Mouse (Mus musculus): ENCODE results near the gene Dlx3.

The Dlx3 gene

GRCm38 (mm10) chr11:95125366-95125948 is 5.5 kb downstream of the Dlx3 start:
- DNase-seq (ENCODE audit: low read depth) = no peak

DNA sequence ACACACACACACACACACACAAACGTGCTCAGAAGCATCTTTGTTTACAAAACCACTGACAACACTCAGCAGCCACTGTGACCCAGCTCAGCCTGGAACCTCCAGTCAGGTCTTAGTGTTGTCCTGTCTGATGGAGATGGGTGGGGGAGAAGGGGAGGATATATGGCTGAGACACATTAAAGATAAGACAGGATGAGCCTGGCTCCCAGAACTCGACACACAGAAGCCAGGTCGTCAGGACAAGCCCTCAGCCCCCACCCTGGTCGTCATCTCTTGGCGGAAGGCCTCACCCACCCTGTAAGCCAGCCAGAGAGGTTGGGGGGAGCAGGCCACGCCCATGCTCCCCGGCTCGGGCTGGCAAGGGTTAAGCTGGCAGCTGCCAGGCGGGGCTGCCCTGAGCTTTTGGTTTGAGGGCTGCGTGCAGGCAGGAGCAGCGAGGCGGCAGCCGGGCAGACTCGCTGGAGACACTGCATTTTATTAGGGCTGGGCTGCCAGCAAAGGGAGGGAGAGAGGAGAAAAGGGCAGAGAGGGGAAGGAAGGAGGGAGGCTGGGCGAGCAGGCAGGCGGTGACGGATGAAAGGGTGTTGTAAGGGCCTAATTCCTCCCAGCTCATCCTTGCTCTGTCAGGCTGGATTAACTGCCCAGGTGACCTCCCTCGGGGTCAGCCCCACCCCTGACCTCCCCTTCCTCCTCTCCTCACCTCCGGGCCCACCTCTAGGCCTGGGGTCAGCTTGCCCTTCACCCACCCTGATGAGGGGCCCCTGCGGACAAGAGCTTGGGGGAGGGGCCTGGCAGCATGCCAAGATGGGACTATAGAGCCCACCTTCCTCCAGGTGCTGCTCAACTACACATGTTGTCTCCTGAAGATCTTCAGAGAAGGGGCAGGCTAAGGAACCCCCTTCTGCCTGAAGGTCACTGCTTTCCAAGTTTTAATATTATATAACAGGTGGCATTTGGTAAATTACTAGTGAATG is 6.6 kb downstream of the Dlx3 start:
- no peak for DNase-seq (ENCODE audit: low read depth)

DNA sequence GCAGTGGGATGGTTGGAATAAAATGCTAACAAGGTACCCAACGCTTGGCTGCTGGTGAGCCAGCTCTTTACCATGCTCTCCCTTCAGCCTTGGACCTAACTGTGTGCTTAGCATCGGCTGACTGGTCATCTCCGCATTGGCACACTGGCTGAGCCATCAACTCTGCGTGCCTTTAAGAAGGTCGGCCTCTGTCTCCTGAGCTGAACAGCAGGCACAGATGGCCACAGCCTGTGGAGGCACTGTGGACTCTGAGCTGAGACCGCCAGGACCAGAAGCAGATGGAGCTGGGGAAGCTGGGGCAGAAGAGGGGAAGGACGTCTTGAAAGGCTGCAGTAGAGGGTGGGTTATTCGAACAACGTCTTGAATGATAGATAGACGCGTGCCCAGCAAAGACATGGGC is 8.4 kb downstream of the Dlx3 start:
- no peak for DNase-seq (ENCODE audit: low read depth)

GRCm38 (mm10) chr11:95130668-95131252 is 10.8 kb downstream of the Dlx3 start:
- no peak for DNase-seq (ENCODE audit: low read depth)

- DNase-seq (ENCODE audit: low read depth) = no peak
Measured at GRCm38 (mm10) chr11:95133321-95133720, 13.4 kb downstream of the Dlx3 start.

DNA sequence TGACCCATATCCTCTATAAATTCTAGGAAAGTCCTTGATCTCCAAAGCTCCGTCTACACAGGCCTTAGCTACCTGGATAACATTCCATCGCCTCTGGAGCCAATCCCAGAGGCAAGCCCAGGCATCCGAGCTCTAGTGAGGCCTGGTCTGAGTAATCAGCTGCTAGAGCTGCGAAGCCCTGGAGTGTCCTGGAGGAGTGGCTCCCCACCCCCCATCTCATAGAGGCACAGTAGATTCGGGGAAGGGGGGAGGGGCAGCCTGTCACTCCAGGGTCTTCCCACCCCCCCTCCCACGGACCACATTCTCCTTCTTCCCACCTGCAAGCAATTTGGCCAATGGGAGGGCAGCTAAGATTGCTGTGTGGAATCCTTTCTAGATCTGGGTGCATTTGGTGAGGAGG is 17.4 kb downstream of the Dlx3 start:
- no peak for DNase-seq (ENCODE audit: low read depth)

DNA sequence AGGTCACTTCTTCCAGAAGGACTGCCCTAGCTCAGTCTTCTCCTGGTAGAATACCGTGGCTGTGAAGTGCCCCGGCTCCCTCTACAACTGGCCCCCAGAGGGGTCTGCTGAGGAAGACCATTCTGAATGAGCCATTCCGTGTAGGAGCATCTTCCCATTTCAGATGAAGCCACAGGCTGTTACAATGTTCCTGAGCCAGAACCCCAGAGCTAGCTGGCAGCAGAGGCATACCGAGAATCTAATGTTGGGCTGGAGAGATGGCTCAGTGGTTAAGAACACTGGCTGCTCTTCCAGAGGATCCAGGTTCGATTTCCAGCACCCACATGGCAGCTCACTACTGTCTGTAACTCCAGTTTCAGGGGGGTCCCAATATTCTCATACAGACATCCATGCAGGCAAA is 20.0 kb downstream of the Dlx3 start:
- no peak for DNase-seq (ENCODE audit: low read depth)

DNA sequence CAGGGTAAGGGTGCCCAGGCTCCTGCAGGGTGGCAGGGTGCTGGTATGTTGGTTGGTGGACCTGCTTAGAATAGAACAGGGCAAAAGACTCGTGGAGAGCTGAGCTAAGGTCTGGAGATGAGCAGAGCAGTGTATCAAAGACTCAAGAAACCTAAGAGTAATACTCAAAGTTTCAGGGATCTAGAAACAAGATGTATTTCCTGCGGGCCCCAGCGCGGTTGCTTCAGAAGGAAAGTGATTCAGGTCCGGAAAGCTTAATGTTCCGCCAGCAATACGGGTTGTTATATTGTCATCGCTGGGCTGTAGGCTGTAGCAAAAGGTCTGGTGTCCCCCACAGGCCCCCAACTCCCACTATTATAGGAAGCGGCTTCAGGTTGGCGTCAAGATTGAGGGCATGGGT is 22.3 kb downstream of the Dlx3 start:
- DNase-seq (ENCODE audit: low read depth) = no peak

GRCm38 (mm10) chr11:95142980-95143575 is 23.2 kb downstream of the Dlx3 start:
- DNase-seq (ENCODE audit: low read depth) = no peak

- no peak for DNase-seq (ENCODE audit: low read depth)
Measured at GRCm38 (mm10) chr11:95143663-95144062, 23.7 kb downstream of the Dlx3 start.

DNA sequence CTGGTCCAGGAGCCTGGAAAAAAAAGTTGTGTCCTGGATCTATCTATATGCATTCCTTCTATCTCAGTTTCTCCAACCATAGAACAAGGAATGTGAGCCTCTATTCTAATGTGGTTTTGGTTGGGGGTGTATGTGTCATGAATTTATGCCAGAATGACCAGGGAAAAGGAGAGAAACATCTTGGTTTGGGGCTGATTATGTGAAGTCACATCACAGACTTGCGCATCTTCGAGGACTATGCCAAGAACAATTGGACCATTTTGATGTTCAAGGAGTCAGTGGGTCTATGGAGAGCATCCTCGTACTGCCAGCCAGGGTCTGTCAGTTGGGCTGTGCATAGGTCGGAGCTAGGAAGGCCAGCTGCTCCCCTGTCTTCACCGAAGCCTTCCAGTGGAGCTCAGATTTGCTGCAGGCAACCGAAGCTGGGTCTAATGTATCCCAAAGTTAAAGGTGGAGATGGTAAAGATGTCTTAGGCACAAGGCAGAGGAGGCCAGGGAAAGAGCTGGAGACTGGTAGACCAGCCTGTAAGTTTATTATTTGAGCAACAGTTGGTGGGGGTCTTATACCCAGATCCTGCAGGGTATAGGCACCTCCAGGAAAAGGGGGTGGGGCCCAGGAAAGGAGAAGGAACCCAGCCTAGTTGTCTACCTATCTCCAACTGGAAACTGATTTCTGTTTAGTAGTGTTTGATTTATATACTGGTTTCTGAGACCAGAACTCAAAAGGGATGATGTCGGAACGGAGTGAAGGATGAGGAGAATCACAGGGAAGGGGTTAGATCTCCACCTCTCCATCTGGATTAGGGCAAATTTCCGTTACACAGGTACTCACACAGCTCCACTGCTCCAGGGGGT is 24.4 kb downstream of the Dlx3 start:
- no peak for DNase-seq (ENCODE audit: low read depth)

- DNase-seq (ENCODE audit: low read depth) = no peak
Measured at GRCm38 (mm10) chr11:95144946-95145483, 25.1 kb downstream of the Dlx3 start.

DNA sequence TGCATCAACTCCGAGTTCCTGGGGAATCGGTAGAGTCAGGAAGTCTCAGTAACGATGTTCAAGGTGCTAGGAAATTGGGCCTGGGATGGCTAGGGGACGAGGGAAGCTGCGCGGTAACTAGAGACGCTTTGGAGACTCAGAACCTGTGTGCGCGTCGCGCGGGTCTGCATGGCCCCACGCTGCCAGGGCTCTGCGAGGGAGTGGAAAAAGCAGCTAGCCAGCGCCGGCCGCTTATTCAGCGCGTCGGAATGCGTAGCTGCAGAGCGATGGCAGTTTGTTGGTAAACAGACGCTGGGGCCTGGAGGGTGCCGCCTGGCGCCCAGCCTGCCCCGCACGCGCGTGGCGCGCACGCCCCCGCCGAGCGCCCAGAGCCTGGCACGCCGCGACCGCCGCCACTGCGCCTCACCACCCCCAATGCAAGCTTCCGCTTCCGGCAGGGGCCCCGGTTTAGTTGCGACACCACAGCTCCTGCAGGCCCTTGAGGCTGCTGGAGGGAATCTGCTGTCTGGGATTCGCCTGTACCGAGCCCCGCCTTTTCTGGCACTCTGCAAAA is 26.0 kb downstream of the Dlx3 start, which contains the start of gene Dlx4:
TSS of gene Dlx4 (minus strand) at position 413 of the 553 bp plus-strand sequence.
- DNase-seq (ENCODE audit: low read depth) = peak; percentile 18

- no peak for DNase-seq (ENCODE audit: low read depth)
Measured at GRCm38 (mm10) chr11:95148754-95149153, 28.8 kb downstream of the Dlx3 start.

GRCm38 (mm10) chr11:95149462-95150268 is 29.7 kb downstream of the Dlx3 start:
- no peak for DNase-seq (ENCODE audit: low read depth)

- DNase-seq (ENCODE audit: low read depth) = no peak
Measured at GRCm38 (mm10) chr11:95150269-95151049, 30.5 kb downstream of the Dlx3 start.

- no peak for DNase-seq (ENCODE audit: low read depth)
Measured at GRCm38 (mm10) chr11:95153116-95153515, 33.2 kb downstream of the Dlx3 start.

- DNase-seq (ENCODE audit: low read depth) = no peak
Measured at GRCm38 (mm10) chr11:95153681-95154080, 33.8 kb downstream of the Dlx3 start.

DNA sequence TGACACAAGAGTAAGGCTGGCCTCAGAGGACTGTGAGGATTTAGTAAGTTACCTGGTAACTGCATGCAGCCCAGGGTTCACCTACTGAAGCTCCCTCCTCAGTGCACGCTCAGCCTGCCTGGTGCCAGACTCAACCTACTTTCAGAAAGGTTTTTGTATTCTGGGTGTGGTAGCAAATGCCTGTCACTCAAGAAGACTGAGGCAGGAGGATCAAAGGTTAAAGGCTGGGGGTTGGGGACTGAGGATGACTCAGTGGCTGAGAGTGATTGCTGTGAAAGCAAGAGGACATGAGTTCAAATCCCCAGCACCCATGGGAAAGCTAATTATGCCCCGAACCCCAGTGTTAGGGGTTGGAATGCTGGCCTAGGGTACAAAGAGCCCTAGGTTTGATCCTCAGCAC is 35.6 kb downstream of the Dlx3 start:
- DNase-seq (ENCODE audit: low read depth) = no peak
